Mouse (Mus musculus): ENCODE results near the gene Gp6.
"Not testable (repeated sequence)": the region's sequence is repeated elsewhere in the genome, so short reads cannot be mapped to it uniquely, and the experiment has no call there.

The Gp6 gene

GRCm38 (mm10) chr7:4397730-4398129, at the start of gene Gp6:
Gene Gp6, minus strand, starts transcription at chr7:4397744.
- no peak for DNase-seq (ENCODE audit: low spot score in 2 of 2)

GRCm38 (mm10) chr7:4447138-4447537, 49.6 kb upstream of the Gp6 start:
- DNase-seq (ENCODE audit: low spot score in 2 of 2) = no peak

GRCm38 (mm10) chr7:4445216-4445791, 47.8 kb upstream of the Gp6 start, which contains the start of gene Rdh13:
Gene Rdh13, minus strand, starts transcription at chr7:4445649.
- peak; percentile 84 to 85 for DNase-seq (ENCODE audit: low spot score in 2 of 2)

GRCm38 (mm10) chr7:4440549-4440948, 43.0 kb upstream of the Gp6 start:
- no peak for DNase-seq (ENCODE audit: low spot score in 2 of 2)

DNA sequence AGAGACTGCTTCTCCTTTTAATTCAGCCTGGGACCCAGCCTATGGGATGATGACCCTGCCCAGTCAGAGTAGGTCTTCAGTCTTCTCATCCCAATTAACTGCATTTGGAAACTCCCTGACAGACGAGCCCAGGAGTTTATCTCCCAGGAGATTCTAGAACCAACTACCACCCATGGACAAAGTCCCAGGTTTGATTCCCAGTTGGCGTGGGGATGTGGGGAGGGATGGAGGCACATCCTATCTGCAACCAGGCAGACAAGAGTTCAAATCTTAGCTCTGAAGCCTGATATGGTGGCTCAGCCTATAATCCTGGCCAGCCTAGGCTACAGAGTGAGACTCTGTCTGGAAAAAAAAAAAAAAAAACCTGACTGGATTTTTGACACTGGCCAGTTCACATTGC, 40.2 kb upstream of the Gp6 start:
- no peak for DNase-seq (ENCODE audit: low spot score in 2 of 2)

GRCm38 (mm10) chr7:4432026-4432425, 34.5 kb upstream of the Gp6 start:
- peak; percentile 2 for DNase-seq (ENCODE audit: low spot score in 2 of 2)

DNA sequence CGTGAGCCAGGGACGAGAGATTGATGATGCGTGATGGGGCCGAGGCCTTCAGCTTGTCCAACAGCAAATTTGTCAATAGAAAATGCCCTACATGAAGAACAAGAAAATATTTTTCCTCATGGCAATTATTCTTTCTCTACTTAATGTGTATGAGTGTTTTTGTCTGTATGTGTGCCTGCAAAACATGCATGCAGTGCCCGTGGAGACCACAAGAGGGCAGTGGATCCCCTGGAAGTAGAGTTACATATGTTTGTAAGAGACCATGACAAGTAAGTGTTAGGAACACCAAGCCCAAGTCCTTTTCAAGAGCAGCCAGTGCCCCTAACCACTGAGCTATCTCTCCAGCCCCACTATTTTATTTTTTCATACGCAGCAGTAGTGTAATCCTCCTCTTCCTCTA, 34.0 kb upstream of the Gp6 start:
- peak; percentile 52 to 64 for DNase-seq (ENCODE audit: low spot score in 2 of 2)

- peak in 1 of 2 experiments; percentile 2 for DNase-seq (ENCODE audit: low spot score in 2 of 2)
Observed at GRCm38 (mm10) chr7:4430246-4430844, 32.8 kb upstream of the Gp6 start.

GRCm38 (mm10) chr7:4427161-4427912, 29.8 kb upstream of the Gp6 start:
- peak; percentile 83 for DNase-seq (ENCODE audit: low spot score in 2 of 2)

GRCm38 (mm10) chr7:4420230-4420629, 22.7 kb upstream of the Gp6 start:
- no peak for DNase-seq (ENCODE audit: low spot score in 2 of 2)

DNA sequence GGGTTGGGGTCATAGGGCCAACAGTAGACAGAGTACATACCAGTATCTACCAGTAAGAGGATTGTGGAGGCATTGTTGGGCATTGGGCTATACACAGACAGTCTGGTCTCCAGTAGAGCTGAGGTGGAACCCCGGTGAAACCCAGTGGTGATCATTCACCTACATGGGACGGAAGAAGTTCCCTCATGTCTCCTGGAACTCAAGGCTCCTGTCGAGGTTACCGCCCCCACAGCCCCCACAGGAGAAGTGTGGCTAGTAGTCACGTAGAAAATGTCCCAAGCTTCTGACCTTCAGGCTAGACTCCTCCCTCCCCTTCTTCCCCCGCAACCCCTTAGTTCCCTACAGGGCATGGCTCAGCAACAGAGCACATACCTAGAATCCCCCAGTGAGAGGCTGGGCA, 22.1 kb upstream of the Gp6 start:
- no peak for DNase-seq (ENCODE audit: low spot score in 2 of 2)

DNA sequence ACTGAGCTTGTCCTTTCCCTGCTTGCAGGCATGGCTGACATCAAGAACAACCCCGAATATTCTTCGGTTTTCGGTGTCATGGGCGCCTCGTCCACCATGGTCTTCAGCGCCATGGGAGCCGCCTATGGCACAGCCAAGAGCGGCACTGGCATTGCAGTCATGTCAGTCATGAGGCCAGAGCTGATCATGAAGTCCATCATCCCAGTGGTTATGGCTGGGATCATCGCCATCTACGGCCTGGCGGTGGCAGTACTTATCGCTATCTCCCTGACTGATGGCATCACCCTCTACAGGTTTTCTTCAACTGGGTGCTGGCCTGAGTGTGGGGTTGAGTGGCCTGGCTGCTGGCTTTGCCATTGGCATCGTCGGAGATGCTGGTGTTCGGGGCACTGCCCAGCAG, 14.9 kb upstream of the Gp6 start:
- DNase-seq (ENCODE audit: low spot score in 2 of 2) = not testable (repeated sequence)

DNA sequence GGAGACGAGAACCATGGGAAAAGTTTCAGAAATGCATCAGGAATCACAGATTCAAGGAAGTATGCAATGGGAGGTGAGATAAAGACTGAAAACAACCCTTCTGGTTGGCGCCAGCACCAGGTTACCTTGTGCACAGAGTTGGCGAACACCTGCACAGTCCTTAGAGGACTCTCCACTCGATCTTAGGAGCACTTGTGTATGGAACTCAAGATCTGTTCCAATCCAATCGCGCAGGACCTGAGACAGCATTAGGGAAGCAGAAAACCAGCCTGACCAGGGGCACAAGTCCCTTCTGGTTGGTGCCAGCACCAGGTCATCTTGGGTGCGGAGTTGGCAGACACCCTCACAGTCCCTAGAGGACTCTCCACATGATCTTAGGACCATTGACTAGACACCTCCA, 24.0 kb downstream of the Gp6 start:
- DNase-seq (ENCODE audit: low spot score in 2 of 2) = no peak

- no peak for DNase-seq (ENCODE audit: low spot score in 2 of 2)
Observed at GRCm38 (mm10) chr7:4337509-4337908, 60.0 kb downstream of the Gp6 start, which contains the start of gene Ncr1. Gene Ncr1, plus strand, starts transcription at chr7:4337724.

GRCm38 (mm10) chr7:4323301-4323700, 74.2 kb downstream of the Gp6 start:
- DNase-seq (ENCODE audit: low spot score in 2 of 2) = no peak
